Mouse (Mus musculus): ENCODE data around the gene Olfr1216.
"Not testable (repeated sequence)": the region's sequence is repeated elsewhere in the genome, so short reads cannot be mapped to it uniquely, and the experiment has no call there.

Gene Olfr1216

DNA sequence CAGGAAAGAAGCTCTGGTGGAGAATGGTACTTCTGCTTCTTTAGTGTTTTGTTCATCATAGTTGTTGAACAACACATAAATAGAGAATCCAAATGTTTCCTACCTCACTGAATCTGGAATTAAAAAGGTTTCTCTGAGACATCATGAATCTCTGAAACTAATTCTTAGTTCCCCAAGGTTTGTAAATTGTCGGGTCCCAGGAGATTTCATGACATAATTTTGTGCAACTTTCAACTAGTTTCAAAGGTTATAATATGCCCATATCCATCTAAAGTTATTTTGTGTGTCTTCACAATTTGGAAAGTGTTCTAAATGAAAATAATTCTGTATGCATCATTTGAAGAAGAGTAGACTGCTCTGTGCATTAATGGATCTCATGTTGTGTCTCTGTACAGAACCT, at the start of gene Olfr1216:
Gene Olfr1216, minus strand, starts transcription at position 101 of the 400 bp plus-strand sequence.
- DNase-seq (ENCODE audit: low spot score in 2 of 2): no peak

DNA sequence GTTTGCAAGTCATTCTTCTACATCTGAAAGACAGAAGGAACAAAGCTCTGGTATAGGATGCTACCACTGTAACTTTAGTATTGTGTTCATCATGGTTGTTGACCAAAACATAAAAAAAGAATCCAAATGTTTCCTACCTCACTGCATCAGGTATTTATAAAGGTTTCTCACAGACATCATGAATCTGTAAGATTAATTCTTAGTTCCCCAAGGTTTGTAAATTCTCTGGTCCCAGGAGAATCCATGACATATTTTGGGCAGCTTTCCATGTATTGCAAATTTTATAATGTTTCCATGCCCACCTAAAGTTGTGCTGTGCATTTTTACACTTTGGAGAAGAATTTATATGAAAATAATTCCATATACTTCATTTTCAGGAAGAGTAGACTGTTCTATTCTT, 42.9 kb upstream of the Olfr1216 start, which contains the start of gene Olfr1218:
Gene Olfr1218, minus strand, starts transcription at position 101 of the 400 bp plus-strand sequence.
- DNase-seq (ENCODE audit: low spot score in 2 of 2): no peak

DNA sequence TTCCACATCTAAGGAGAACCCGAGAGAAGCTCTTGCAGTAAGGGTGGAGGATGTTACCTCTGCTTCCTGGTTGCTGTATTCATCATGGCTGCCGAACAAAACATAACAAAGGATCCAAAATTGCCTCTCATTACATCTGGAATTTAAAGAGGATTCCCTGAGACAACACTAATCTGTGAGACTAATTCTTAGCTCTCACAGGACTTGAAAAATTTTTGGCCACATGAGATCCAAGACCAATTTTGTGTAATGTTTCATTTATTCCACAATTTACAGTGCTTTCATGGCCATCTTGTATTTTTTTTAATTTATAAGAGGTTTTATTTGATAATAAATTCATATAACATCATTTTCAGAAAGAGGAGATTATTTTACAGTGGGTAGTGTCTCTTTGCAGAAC, 13.8 kb upstream of the Olfr1216 start, which contains the start of gene Olfr1217:
Gene Olfr1217, minus strand, starts transcription at position 101 of the 400 bp plus-strand sequence.
- DNase-seq (ENCODE audit: low spot score in 2 of 2): no peak

DNA sequence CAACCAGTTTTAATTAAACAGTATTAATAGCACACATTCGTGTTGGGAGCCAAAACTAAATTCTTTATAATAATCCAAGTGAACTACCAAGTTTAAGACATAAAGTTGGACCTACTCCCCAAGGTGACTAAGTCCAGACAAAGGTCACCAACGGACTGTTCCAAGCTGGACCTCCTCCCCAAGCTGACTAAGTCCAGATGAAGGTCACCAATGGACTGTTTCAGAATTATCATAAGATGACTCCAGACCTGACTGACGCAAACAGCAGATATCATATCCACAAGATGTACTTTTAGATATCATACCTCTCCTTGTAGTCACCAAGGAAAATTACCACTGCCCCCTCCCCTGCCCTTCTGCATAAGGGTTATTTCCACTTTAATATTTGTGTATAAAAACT, 3.3 kb upstream of the Olfr1216 start:
- not testable (repeated sequence) for DNase-seq (ENCODE audit: low spot score in 2 of 2)

DNA sequence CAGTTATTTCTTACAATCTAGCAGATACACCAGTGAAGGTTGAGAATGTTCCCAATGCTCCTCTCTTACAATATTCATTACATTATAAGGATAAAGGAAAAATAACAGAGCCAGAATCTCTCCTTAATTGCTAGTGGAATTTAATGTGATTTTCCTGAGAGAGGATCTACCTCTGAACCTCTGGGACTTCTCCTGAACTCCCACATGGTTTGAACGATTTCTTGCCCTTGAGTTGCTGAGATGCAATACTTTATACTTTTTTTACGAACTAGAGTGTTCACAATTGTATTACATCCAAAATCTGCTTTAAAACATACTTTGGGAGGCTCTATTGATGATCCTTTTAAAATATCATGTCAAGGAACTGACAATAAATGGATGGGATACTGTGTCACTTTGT, 11.3 kb downstream of the Olfr1216 start, which contains the start of gene Olfr1215:
Gene Olfr1215, minus strand, starts transcription at position 101 of the 400 bp plus-strand sequence.
- DNase-seq (ENCODE audit: low spot score in 2 of 2): no peak

DNA sequence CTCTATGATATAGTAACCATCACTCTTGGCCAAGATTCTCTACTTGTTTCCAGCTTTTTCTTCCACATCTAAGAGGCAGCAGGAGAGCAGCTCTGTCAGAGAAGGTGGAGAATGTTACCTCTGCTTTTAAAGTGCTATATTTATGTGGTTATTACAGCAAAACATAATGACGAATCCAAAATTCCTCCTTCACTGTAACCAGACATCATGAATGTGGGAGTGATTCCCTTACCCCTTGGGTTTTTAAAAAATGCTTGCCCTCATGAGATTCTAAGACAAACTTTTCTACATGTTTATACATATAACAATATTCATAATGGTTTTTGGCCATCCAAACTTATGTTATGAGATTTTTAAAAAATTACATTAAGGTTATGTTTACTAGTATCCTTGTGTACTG, 25.6 kb downstream of the Olfr1216 start, which contains the start of gene Olfr1214:
Gene Olfr1214, minus strand, starts transcription at position 101 of the 400 bp plus-strand sequence.
- no peak for DNase-seq (ENCODE audit: low spot score in 2 of 2)

DNA sequence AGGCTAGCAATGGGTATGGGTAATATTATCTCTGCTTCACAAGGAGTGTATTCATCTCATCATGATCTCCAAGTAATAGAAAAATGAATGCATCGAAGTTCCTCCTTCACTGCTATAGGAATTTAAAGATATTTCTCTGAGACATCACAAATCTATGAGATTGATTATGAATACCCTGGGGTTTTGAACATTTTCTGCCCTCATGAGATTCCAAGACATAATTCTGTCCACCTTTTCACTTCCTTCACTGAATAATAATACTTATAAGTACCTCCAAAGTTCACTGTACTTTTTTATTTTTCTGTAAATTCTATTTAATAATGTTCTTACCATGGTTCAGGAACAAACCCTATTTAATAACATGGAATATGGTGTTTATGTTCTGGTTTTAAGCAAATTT, 38.0 kb downstream of the Olfr1216 start, which contains the start of gene Gm13762:
Gene Gm13762, minus strand, starts transcription at position 101 of the 400 bp plus-strand sequence.
- DNase-seq (ENCODE audit: low spot score in 2 of 2): no peak

All from spleen, postnatal 10 days (tissue).